Mouse (Mus musculus) stomach, postnatal 0 days (tissue): ENCODE data around the gene Rnf220. TPM values are rescaled to one million over a fixed set of nuclear protein-coding genes. Genes with fewer than 3 reads are reported as not detected.

Experiments used
- ATAC-seq: fragments of 200-750 bp; cut with Nextera tagmentation; 2 replicates; pipeline ENCODE4 v1.8.0; 2017; ENCODE audit not compliant: low FRiP score, low TSS enrichment
- DNase-seq: peaks from one replicate; pipeline ENCODE4 v3.0.0-alpha.2; 2016; ENCODE audit warnings: low spot score
- H3K27ac ChIP-seq: fragments of 300-500 bp; sonication (generic); replicated peaks from 2 replicates; pipeline ENCODE4 v1.5.1; 2014; ENCODE audit warnings: mild to moderate bottlenecking, control low read depth
- H3K27me3 ChIP-seq: fragments of 300-500 bp; sonication (generic); 2 replicates; pipeline ENCODE4 v1.6.1; 2014; ENCODE audit warnings: low read length; ENCODE audit not compliant: control insufficient read depth, insufficient read depth
- H3K36me3 ChIP-seq: fragments of 300-500 bp; sonication (generic); 2 replicates; pipeline ENCODE4 v1.6.1; 2014; ENCODE audit warnings: low read length, mixed read lengths; ENCODE audit not compliant: control insufficient read depth, insufficient read depth
- H3K4me1 ChIP-seq: fragments of 300-500 bp; sonication (generic); replicated peaks from 2 replicates; pipeline ENCODE4 v1.6.1; 2014; ENCODE audit warnings: antibody characterized with exemption; ENCODE audit not compliant: control insufficient read depth, insufficient read depth
- H3K4me2 ChIP-seq: fragments of 300-500 bp; sonication (generic); replicated peaks from 2 replicates; pipeline ENCODE4 v1.6.1; 2014; ENCODE audit warnings: low read depth, mild to moderate bottlenecking, control low read depth, moderate library complexity
- H3K4me3 ChIP-seq: fragments of 300-500 bp; sonication (generic); 2 replicates; pipeline ENCODE4 v1.5.1; 2014; ENCODE audit warnings: low read depth, low read length, control low read depth
- H3K9ac ChIP-seq: fragments of 300-500 bp; sonication (generic); 2 replicates; pipeline ENCODE4 v1.6.1; 2014; ENCODE audit warnings: mild to moderate bottlenecking, low read length, control low read depth, mixed read lengths
- H3K9me3 ChIP-seq: fragments of 300-500 bp; sonication (generic); 2 replicates; pipeline ENCODE4 v1.6.1; 2016; ENCODE audit warnings: low read length; ENCODE audit not compliant: control insufficient read depth
- CTCF ChIP-seq: IDR thresholded peaks from 2 replicates; pipeline ENCODE4 v1.5.1; 2016; ENCODE audit warnings: antibody characterized with exemption, low read depth, mild to moderate bottlenecking, moderate library complexity
- EP300 ChIP-seq: optimal IDR thresholded peaks from 2 replicates; pipeline ENCODE3; 2016; ENCODE audit warnings: antibody characterized with exemption
- WGBS: fragments of 180-500 bp; shearing (Covaris S2); extraction: QIAGEN DNeasy Blood & Tissue Kit; methylation state at CpG from one replicate; pipeline ENCODE4 v1.1.7; 2014; 5-methylcytosine and 5-hydroxymethylcytosine counted together
- polyA plus RNA-seq: library from polyadenylated mRNA; unstranded; fragments of >200 nt; fragmentation: Nextera tagmentation; extraction: Ambion mirVana; gene quantifications from 2 replicates; pipeline ENCODE4 v1.2.1, GENCODE M21; 2015

Rnf220 gene
- polyA plus RNA-seq, 1 experiment from 2014 or later, result 33.0 TPM

GRCm38 (mm10) chr4:117230331-117230730 is 266.5 kb downstream of the Rnf220 start:
- WGBS, result 58% methylated on average over 10 of the region's 10 CpGs
- Histone ChIP-seq H3K9ac (no peak overlapping the region), H3K27me3 (no peaks in the 10 kb centered on the region), H3K9me3 (no peaks in the 10 kb centered on the region), H3K4me3 (no peak overlapping the region), H3K36me3 (no peaks in the 10 kb centered on the region), H3K4me2 (no peak overlapping the region), H3K27ac (no peak overlapping the region), H3K4me1 (no peaks in the 10 kb centered on the region)
- DNase-seq, result no peak
- ATAC-seq, result no peak
- TF ChIP-seq CTCF, result peak; percentile 68
- TF ChIP-seq EP300, result no peak

- no peak overlapping the region for H3K4me2 ChIP-seq
- 51% methylated on average over 15 of the region's 15 CpGs for WGBS
These were observed 267.3 kb downstream of the Rnf220 start for GRCm38 (mm10) chr4:117229590-117229989.

GRCm38 (mm10) chr4:117225250-117225649 is 271.6 kb downstream of the Rnf220 start:
- ATAC-seq (no peak), DNase-seq (no peak)
- Histone ChIP-seq H3K4me1 (no peaks in the 10 kb centered on the region), H3K9me3 (no peaks in the 10 kb centered on the region), H3K4me2 (no peak overlapping the region), H3K27me3 (no peaks in the 10 kb centered on the region), H3K9ac (no peak overlapping the region), H3K36me3 (no peaks in the 10 kb centered on the region), H3K4me3 (no peak overlapping the region), H3K27ac (no peak overlapping the region)
- TF ChIP-seq EP300, result no peak
- TF ChIP-seq CTCF, result no peak

More at GRCm38 (mm10) chr4:117229590-117229989, 267.3 kb downstream of the Rnf220 start:
- H3K4me1 ChIP-seq, result no peaks in the 10 kb centered on the region
- DNase-seq (peak; percentile 55), ATAC-seq (peak; percentile 58; the same call in 1 of the 2 replicates)
- no peaks in the 10 kb centered on the region for H3K9me3 ChIP-seq
- H3K9ac ChIP-seq, result no peak overlapping the region
- no peak overlapping the region for H3K27ac ChIP-seq
- no peak overlapping the region for H3K4me3 ChIP-seq
- H3K27me3 ChIP-seq, result no peaks in the 10 kb centered on the region
- TF ChIP-seq CTCF (no peak), EP300 (no peak)
- H3K36me3 ChIP-seq, result no peaks in the 10 kb centered on the region

- no peak overlapping the region for H3K4me3 ChIP-seq
- H3K27ac ChIP-seq, result no peak overlapping the region
- no peak for TF ChIP-seq CTCF
- no peak for TF ChIP-seq EP300
- no peak overlapping the region for H3K4me2 ChIP-seq
- DNase-seq, result no peak
- ATAC-seq, result no peak
- no peaks in the 10 kb centered on the region for H3K27me3 ChIP-seq
- H3K36me3 ChIP-seq, result no peaks in the 10 kb centered on the region
- H3K9ac ChIP-seq, result no peak overlapping the region
- no peaks in the 10 kb centered on the region for H3K4me1 ChIP-seq
- WGBS, result 69% methylated on average over 8 of the region's 8 CpGs
- no peaks in the 10 kb centered on the region for H3K9me3 ChIP-seq
These were observed 272.7 kb downstream of the Rnf220 start for GRCm38 (mm10) chr4:117224122-117224521.

GRCm38 (mm10) chr4:117223001-117223400 is 273.9 kb downstream of the Rnf220 start:
- DNase-seq (no peak), ATAC-seq (no peak)
- Histone ChIP-seq H3K27me3 (no peaks in the 10 kb centered on the region), H3K9me3 (no peaks in the 10 kb centered on the region), H3K27ac (no peak overlapping the region), H3K9ac (no peak overlapping the region), H3K4me3 (no peak overlapping the region), H3K4me1 (no peaks in the 10 kb centered on the region), H3K36me3 (no peaks in the 10 kb centered on the region), H3K4me2 (no peak overlapping the region)
- no peak for TF ChIP-seq CTCF
- TF ChIP-seq EP300, result no peak
- 36% methylated on average over 5 of the region's 5 CpGs for WGBS

GRCm38 (mm10) chr4:117221836-117222235 is 275.0 kb downstream of the Rnf220 start:
- Histone ChIP-seq H3K36me3 (no peaks in the 10 kb centered on the region), H3K4me2 (no peak overlapping the region), H3K4me3 (no peak overlapping the region), H3K9ac (no peak overlapping the region), H3K27ac (no peak overlapping the region), H3K4me1 (no peaks in the 10 kb centered on the region), H3K27me3 (no peaks in the 10 kb centered on the region), H3K9me3 (no peaks in the 10 kb centered on the region)
- ATAC-seq (no peak), DNase-seq (no peak)
- TF ChIP-seq EP300, result no peak
- TF ChIP-seq CTCF, result no peak
- 83% methylated on average over 9 of the region's 9 CpGs for WGBS

Other genes starting within 250 kb of the Rnf220 start
- 12.9 and 16.3 TPM in 2 replicates for gene Tmem53, start 245.1 kb downstream of the Rnf220 start, polyA plus RNA-seq
- 0.16 and 0.24 TPM in 2 replicates for gene Armh1, start 244.9 kb downstream of the Rnf220 start, polyA plus RNA-seq
- gene Eri3, start 53.3 kb upstream of the Rnf220 start, polyA plus RNA-seq, result 77.5 and 79.4 TPM in 2 replicates
- 27.5 and 27.8 TPM in 2 replicates for gene Dmap1, start 185.2 kb upstream of the Rnf220 start, polyA plus RNA-seq
- not detected in 2 replicates for gene Gm12845, start 227.4 kb upstream of the Rnf220 start, polyA plus RNA-seq